Mouse (Mus musculus): ENCODE results near the gene Asb2.

Gene Asb2

DNA sequence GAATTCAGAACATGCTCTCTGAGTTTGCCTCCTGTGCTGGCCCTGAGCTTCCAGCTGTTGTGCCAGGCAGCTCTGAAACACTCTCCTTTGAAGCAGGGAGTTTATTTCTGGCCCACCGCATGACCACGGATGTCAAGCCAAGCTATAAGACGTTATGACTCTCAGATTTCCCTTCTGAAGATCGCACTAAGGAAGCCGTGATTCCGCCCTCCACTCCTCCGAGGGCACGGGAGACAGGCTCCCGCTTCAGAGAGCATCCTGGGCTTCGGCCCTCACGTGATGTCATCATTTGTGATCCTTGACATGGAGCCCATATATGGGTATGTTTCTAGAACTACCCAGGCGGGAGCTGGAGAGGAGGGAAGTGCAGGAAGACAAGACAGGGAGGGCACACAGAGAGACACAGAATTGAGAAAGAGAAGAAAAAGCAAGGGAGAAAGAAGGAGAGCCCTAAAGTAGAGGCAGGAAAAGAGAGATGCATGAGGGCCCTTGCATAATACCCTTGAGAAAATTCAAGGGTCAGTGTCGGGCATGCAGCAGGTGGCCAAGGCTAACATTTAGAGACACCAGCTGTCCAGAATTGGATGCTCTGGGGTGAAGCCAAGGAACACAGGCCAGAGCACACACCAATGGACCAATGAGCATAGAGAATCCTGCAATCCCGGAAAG, at the start of gene Asb2:
Gene Asb2, minus strand, starts transcription at position 256 of the 669 bp plus-strand sequence.
- no peak for DNase-seq (ENCODE audit: low spot score in 2 of 2)

DNA sequence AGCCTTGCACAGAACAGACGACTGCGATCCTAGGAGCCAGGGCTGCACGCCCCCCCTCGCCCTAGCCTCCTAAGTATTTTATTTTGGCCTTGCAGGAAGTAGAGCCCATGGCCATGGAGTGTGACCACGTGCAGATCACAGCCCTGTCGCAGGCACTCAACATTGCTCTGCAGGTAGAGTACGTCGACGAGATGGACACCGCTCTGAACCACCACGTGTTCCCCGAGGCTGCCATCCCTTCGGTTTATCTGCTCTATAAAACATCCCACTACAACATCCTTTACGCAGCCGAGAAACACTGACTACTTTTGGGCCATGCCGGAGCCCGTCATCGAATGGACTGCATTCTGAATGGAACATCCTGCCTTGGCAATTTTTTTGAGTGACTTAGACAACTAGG, 48.3 kb upstream of the Asb2 start:
- no peak for DNase-seq (ENCODE audit: low spot score in 2 of 2)

DNA sequence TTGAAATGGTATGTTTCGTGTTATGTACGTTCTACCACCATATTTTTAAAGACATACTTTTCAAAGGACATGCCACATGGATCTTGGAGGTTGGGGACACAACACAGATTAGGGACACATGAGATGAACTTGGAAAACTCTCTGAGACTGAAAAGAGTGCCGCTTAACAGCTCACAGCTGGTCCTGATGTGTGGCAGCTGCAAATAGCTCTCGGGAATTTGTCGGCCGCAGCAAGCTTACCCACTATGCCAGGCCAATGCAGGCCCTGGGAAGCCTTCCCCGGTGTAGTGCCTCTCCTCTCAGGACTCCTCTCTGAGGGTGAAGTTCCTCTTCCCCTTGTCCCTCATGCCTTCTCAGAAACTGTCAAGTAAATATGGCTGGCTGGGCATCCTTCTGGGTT, 41.0 kb upstream of the Asb2 start:
- DNase-seq (ENCODE audit: low spot score in 2 of 2) = no peak

DNA sequence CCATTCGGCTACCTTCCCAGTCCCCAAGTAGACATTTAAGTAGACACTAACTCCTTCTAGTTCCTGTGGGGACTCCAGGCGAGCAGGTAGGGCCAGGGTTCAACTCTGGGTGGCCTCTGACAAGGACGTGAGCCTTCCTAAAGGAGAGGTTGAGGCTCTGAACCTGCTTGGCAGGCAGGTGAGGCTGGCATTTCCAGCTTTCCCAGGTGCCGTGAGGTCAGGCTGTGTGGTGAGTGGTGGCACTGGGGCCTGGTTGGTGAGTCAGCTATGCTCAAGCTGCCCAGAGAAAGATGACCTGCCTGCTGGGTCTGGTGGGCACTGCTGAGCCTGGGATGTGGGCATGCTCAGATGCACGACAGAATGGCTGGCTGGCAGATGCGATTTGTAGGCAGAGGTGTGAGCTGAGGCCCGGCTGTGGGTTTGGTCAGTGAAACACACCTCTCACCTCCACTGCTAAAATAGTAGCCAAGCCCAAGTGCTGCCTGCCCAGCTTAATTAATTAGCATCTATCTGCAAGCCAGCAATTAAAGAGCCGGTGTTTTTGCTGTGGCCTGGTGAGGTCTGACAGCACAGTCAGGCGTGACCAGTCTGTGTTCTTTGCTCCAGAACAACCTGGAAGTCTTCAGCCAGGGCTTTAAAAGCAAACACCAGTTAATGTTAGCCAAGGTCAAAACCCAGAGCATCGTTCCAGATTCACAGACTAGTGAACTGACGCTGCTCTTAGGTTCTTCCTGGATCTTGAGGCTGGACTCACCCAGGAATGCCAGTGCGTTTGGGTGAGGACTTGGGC, 39.9 kb upstream of the Asb2 start:
- no peak for DNase-seq (ENCODE audit: low spot score in 2 of 2)

DNA sequence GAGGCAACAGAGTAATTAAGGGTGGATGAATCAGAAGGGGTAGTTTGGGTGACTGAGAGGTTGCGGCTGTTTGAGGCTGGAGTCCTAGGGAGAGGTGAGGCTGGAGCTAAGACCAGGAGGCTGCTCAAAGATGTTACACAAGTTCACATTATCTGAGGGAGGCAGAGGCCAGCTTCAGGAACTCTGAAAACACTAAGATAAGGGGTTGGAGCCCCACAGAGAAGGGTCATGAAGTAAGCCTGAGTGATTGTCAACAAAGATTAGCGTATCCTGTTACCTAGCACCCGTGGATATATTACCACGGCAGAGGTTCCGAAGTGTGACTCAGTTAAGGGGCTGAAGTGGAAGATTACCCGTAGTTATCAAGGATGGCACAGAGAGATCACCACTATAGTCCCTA, 37.7 kb upstream of the Asb2 start:
- peak; percentile 27 to 63 for DNase-seq (ENCODE audit: low spot score in 2 of 2)

DNA sequence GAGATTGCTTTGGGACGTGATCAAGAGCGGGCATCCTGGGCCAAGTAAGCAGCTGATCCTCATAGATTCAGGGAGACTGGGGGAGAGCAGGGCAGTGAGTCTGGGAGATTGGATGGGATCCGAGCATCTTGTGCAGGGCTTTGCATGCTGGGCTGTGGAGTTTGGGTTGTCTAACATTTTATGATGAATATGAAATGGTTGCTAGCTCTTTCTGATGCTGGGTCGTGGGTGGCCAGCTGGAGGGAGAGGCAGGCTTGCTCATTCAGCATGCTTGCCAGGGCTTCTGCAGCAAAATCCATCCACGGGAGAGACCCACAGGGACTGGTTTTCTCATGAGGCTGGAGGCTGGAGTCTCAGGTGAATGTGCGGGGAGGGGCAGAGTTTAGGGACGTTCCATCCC, 35.3 kb upstream of the Asb2 start:
- no peak for DNase-seq (ENCODE audit: low spot score in 2 of 2)

DNA sequence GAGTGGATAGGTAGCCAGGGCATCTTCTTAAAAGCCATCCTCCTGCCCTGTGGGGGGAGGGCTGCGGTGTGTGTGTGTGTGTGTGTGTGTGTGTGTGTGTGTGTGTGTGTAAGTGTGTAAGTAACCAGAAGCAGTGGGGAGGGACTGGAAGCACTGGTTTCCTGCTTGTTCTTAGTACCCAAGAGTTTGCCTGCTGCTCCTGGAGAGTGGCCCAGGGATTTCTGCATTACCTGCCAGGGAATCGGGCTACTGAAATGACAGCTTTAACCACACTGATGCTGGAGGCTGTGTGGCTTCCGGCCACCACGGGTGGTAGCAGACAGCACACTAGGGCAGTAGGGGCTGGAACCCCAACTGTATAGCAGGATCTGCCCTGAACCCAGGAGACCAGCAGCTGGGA, 34.2 kb upstream of the Asb2 start:
- no peak for DNase-seq (ENCODE audit: low spot score in 2 of 2)

DNA sequence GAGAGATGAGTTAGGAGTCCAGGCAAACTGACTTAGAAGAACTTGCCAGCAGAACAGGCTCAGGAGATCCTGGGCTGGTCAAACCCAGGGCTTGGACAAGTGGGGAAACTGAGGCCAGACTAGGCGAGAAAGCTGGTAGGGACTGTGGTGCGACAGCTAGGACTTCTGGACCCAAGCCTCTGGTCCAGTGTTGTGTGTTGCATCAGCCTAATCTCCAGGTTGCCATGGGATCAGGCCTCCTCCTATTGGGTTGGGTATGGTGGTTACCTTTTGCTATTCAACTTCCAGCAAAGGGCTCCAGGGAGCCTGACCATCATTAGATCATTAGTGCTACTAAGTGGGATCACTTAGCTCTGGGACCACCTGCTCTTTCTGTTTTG, 33.5 kb upstream of the Asb2 start:
- no peak for DNase-seq (ENCODE audit: low spot score in 2 of 2)

DNA sequence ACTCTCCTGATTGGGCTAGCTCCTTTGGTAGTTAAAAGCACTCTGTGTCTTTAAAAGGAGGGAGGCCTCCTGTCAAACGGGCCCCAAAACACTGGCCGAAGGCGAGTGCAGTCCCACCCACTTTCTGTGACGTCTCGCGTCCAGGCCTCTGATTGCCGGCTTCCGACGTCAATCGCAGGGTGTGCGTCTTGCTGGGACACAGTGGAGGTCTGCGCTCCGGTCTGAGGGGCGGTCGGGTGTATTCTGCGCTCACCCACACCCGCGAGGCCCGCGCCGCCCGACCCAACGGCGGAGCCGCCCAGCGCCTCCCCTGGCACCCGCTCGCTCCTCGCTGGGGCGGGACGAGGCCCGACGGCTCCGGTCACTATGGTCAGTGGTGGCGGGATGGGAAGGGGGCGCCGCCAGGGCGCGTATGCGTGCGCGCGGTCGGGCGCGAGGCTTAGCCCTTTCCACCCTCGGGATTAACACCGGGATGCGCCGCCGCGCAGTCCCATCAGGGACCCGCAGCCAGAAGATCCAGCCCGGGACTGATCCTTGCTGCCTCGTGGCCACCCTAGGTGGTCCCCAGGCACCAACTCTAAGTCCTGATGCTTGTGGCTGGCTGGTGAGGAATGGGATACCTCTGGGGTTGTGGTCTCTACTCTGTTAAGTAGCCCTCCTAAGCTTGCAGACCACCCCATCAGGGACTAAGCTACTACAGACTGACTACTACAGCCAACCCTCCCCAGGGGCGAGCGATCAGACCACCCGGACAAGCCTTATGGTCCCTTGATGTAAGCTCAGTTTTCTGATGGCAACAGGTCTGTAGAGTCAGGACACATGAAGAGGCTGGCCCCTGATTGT, 32.9 kb upstream of the Asb2 start, which contains the start of gene Otub2:
Gene Otub2, plus strand, starts transcription at position 178 of the 843 bp plus-strand sequence.
- peak; percentile 96 to 97 for DNase-seq (ENCODE audit: low spot score in 2 of 2)

DNA sequence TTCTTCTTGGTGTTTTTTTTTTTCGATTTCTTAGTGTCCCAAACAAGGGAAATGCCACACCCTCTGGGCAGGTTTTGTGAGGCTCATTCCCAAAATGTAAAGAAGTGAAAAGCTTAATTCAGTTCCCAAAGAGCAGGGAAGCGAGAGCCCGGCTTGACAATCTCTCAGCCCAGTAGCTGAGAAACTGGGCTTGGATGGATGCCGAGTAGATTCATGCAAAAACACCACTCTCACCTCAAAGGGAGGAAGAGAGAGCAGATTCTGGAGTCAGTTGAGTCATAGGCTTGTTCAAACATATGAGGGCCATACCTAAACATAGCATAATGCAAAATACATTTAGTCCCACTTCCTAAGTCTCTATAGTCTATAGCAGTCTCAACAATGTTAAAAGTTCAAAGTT, 24.4 kb upstream of the Asb2 start:
- no peak for DNase-seq (ENCODE audit: low spot score in 2 of 2)

DNA sequence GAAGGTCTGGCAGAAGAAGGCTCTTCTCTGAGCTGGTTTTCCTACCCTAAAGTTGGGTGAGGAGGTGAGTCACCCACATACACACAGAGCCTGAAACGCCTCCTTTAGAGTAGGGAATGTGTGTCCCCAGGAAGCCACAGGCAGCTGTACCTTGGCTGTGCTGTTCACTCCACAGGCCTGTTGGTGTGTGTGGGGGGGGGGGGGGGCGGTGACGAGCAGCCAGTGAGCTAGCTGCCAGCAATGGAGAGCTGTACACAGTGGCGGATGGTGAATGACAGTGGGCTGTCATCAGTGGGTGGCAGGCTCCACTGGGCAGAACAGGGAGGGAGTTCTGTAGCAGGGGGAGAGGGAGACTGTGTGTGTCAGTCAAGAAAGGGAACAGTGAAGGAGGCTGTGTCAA, 21.0 kb upstream of the Asb2 start:
- DNase-seq (ENCODE audit: low spot score in 2 of 2) = no peak

DNA sequence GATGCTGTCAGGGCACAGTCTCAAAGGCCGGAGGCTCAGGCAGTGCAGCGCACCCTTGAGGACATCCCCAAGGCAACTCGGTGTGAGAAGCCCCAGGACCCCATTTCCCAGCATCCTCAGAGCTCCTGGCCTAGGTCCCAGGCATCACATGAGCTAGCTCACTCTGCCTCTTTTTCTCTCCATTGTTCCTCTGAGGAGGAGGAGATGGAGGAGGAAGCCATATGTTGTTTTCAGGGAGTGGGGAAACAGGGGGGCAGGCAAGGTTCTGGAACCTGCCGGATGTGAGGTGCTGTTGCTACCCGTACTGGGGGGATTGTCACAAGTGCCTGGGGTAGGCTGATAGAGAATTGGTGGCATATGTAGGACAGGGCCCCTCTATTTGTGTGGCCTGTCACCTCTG, 20.3 kb upstream of the Asb2 start:
- DNase-seq (ENCODE audit: low spot score in 2 of 2) = no peak

DNA sequence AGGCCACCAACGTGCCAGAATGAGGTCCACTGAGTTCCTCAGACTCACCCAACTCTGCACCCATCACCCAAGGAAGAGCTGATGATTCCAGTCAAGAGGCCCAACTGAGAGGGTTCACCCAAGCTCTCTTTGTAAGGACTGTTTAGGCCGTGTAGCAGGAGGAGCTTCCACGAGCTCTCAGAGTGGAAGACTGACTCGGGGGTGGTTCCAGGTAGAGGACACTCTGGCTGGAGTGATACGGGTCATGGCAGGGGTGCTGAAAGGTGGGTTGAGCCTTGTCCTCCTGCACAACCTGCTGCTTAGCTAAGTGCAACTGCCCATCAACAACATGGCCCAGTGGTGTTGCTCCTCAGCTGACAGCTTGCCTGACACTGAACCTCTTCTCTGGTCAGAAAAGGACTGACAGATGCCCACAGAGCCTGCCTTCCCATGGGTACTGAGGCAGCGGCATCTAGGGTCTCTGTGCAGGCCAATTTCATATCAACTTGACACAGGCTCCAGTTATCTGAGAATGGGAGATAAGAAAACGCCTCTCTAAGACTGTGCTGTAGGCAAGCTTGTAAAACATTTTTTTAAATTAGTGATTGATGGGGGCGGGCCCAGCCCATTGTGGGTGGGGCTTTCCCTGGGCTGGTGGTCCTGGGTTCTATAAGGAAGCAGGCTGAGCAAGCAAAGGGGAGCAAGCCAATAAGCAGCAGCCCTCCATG, 17.9 kb upstream of the Asb2 start:
- no peak for DNase-seq (ENCODE audit: low spot score in 2 of 2)

DNA sequence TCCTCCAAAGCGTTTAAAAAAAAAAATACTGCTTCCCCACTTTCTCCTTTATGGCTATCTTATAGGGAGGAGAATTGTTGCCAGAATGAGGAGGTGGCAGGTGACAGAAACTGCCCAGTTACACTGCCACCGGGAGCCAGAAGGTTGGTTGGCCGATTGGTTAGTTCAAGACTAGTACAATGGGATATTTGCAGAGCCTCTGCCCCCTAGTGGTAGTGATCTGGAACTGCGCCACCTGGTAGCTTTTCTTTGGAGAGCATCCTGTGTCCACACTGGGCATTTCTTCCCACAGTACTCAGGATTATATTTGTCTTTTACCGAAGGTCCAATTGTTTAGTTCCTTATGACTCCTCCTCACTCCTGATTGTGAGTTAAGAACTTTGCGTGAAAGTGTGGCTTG, 15.9 kb upstream of the Asb2 start:
- DNase-seq (ENCODE audit: low spot score in 2 of 2) = peak; percentile 24 to 56

DNA sequence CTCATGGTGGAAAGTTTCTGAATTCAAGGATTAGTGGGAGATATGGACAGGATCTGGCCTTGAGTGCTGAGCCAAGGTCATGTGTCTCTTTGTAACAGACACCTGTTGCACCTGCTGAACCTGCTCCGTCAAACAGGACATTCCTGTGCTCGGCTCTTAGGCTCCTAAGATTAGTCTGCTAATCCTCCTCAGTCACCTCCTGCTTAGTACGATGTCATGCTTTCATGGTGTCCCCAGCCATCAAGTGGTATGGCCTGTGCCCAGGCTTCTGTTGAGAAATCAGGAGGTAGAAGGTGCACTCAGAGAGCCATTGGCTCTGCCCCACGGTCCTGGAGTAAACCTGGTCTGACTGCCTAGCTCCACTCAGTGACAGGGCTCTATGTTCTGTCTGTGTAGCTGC, 15.1 kb upstream of the Asb2 start:
- no peak for DNase-seq (ENCODE audit: low spot score in 2 of 2)

DNA sequence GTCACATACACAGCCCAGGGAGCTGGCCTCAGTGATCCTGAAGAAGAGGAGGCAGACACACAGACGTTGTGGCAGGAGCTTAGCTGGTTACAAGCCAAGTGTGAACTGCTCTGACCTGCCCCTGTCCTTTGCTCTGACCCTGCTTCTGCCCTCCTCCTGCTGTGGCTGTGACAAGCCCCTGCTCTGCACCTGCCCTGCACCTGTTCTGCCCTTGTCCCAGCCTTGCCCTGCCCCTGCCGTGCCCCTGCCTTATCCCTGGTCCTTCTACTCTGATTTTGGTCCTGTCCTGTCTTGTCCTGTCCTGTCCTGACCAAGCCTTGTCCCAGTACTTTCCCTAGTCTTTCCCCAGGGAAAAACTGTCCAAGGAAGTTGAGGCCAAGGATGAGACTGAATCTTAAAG, 13.0 kb upstream of the Asb2 start:
- no peak for DNase-seq (ENCODE audit: low spot score in 2 of 2)

DNA sequence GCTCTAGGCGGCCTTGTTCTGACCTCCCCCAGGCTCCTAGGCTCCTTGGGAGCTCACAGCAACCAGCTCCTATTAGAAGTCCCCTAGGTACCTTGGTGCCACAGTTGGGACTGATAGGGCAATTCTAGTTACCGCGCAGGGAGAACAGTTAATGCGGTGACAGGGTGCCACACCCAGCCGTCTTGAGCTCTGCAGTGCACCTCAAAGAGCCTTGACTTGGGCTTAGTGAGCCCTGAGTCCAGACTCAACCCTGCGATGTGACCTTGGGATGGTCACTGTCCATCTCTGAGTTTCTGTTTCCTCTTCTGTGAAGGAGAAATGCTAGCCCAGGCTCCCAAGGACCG, 12.5 kb upstream of the Asb2 start:
- DNase-seq (ENCODE audit: low spot score in 2 of 2) = no peak

DNA sequence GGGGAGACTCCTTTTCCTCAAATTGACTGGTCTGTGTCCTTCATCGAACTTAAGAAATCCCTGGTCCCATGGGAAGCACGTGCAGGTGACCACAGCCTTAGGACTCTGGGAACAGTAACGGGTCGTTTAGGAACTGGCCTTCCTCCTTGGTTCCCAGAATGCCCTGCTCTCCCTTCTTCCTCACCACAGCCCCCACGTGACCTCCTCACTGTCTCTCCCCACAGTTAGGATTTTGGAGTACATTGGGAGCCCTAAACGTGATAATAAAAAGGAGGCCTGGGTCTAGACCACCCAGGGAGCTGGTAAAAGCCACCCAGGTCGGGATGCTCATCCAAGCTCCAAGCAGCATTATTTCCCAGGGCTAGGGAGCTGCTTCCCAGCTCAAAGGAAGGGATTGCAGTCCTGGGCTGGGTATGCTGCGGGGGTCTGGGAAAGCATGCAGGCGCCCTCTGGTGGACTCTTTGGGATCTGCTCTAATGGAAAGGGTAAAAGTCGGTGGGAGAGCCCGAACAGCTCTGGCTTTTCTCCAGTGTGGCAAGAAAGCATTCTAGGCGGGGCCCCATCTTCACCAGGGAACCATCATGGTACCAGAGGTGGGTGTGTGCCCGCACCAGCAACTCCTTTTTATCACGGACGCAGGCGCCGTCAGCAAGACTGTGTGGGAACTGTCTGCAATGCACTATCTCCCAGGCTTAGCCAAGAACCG, 12.0 kb upstream of the Asb2 start:
- DNase-seq (ENCODE audit: low spot score in 2 of 2) = peak; percentile 47 to 54

DNA sequence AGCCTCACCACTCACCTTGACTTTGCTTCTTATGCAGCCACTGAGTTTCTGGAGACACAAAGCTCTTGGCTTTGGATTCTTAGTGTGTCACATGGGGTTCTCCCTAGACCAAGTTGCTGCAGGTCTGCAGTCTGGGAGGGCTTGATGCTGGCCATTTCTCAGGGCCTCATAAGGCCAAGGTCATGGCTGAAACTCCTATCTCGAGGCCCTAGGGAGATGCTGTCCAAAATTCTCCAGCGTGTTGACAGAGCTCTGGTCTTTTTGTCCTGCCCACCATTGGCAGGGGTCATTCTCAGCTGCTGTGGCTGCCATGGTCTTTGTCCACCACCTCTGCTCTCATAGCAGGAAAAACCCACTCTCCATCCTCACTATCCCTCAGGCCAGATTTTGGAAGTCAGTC, 11.4 kb upstream of the Asb2 start:
- no peak for DNase-seq (ENCODE audit: low spot score in 2 of 2)

DNA sequence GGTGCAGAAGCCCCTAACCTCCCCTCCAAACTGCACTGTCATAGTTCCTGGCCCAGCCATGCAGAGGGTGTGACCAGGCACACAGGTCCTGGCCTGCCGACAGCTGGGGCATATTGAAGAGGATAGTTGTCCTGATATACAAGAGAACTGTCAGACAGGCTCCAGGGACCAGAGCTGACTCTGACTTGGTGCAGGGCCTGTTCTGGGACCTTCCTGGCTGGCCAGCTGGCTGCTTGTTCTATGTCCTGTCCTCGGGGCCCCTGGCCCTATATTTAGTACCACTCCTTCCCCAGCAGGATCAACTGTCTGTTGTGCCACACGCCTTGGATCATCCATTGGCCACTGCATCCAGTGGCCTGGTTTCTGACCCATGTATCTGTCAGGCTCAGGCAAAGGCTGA, 6.5 kb upstream of the Asb2 start:
- no peak for DNase-seq (ENCODE audit: low spot score in 2 of 2)

DNA sequence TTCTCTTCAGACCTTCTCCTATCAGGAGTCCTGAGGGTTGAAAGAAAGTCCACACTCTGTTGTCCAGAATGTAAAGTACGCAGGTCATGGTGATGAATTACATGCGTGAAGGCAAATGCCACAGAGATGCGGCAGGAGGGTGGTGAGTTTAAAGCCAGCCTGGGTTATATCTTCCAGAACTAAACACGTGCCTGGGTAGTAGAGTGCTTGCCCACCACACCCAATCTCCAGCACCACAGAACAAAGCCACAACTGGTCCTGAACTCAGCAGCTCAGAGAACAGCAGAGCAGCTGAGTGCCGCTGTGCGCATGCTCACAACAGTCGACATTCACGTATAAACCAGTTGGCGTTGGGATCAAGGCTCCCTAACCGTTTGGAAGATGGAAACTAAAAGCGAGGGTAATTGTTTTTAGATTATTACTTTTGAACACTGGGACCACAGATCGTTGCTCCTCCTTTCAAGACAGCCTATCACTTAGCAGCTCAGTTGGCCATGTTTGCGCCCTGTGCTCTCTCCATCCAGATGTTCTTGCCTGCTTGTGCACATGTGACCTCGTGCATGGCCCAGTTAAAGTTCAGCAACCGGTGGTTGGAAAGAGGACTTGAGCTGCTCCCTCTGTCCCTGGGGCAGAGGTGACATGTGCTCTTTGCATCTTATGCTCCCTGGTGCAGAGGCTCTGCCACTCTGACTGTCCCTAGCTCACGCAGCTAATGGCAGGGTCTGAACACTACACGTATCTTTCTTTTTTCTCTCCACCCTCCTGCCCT, 5.9 kb upstream of the Asb2 start:
- DNase-seq (ENCODE audit: low spot score in 2 of 2) = no peak

Measured in spleen, postnatal 36 days (tissue).